Mouse (Mus musculus) forelimb bud, embryonic 11.5 days (tissue): Measurements from ENCODE around the gene Fam166a.

Source experiments
- DNase-seq: peaks from one replicate; pipeline ENCODE4 v3.0.0-alpha.2; 2012; ENCODE audit warnings: low read depth, low spot score

Gene Fam166a

GRCm38 (mm10) chr2:25223681-25224491 lies 5.3 kb downstream of the Fam166a start:
- no peak for DNase-seq

GRCm38 (mm10) chr2:25224492-25224765 lies 5.9 kb downstream of the Fam166a start, which contains the start of gene Tubb4b:
TSS of gene Tubb4b (minus strand) at chr2:25224702.
- DNase-seq, result no peak

- DNase-seq, result peak; percentile 99
Observed at GRCm38 (mm10) chr2:25224766-25225752, 6.5 kb downstream of the Fam166a start.

- no peak for DNase-seq
Observed at GRCm38 (mm10) chr2:25225811-25226379, 7.3 kb downstream of the Fam166a start.

- DNase-seq, result no peak
Observed at GRCm38 (mm10) chr2:25226864-25227263, 8.3 kb downstream of the Fam166a start.

- no peak for DNase-seq
Observed at GRCm38 (mm10) chr2:25227406-25227805, 8.9 kb downstream of the Fam166a start.

GRCm38 (mm10) chr2:25228431-25228889 lies 9.9 kb downstream of the Fam166a start:
- peak; percentile 84 for DNase-seq

- DNase-seq, result no peak
Observed at GRCm38 (mm10) chr2:25228995-25229530, 10.5 kb downstream of the Fam166a start.

GRCm38 (mm10) chr2:25229582-25229981 lies 11.0 kb downstream of the Fam166a start:
- no peak for DNase-seq

- DNase-seq, result no peak
Observed at GRCm38 (mm10) chr2:25230581-25230980, 12.0 kb downstream of the Fam166a start.

GRCm38 (mm10) chr2:25231038-25231437 lies 12.5 kb downstream of the Fam166a start:
- no peak for DNase-seq

GRCm38 (mm10) chr2:25233421-25233820 lies 14.9 kb downstream of the Fam166a start:
- no peak for DNase-seq

GRCm38 (mm10) chr2:25234050-25234449 lies 15.5 kb downstream of the Fam166a start, which contains the start of gene Slc34a3:
TSS of gene Slc34a3 (minus strand) at chr2:25234364.
- no peak for DNase-seq

GRCm38 (mm10) chr2:25234551-25235220 lies 16.1 kb downstream of the Fam166a start:
- DNase-seq, result no peak

GRCm38 (mm10) chr2:25236614-25237013 lies 18.1 kb downstream of the Fam166a start, which contains the start of gene Rnf224:
TSS of gene Rnf224 (minus strand) at chr2:25236787.
- DNase-seq, result no peak

- no peak for DNase-seq
Observed at GRCm38 (mm10) chr2:25237522-25237921, 19.0 kb downstream of the Fam166a start.

- no peak for DNase-seq
Observed at GRCm38 (mm10) chr2:25238106-25238505, 19.6 kb downstream of the Fam166a start.

- DNase-seq, result no peak
Observed at GRCm38 (mm10) chr2:25239766-25240165, 21.2 kb downstream of the Fam166a start.

GRCm38 (mm10) chr2:25240310-25240709 lies 21.8 kb downstream of the Fam166a start:
- DNase-seq, result no peak

GRCm38 (mm10) chr2:25240723-25241437 lies 22.3 kb downstream of the Fam166a start:
- peak; percentile 75 for DNase-seq
